Mouse (Mus musculus): ENCODE data around the gene Coq2.
A peak's percentile ranks its signal among the peaks of the same experiment; 100 is the strongest.

The Coq2 gene

GRCm38 (mm10) chr5:100674711-100675376 lies at the start of gene Coq2:
TSS of gene Coq2 (minus strand) at chr5:100675140.
- DNase-seq = peak; percentile 77

- no peak for DNase-seq
Measured at GRCm38 (mm10) chr5:100719235-100720088, 44.5 kb upstream of the Coq2 start, which contains the start of gene Hpse. TSS of gene Hpse (minus strand) at chr5:100719716.

GRCm38 (mm10) chr5:100716762-100717161 lies 41.8 kb upstream of the Coq2 start:
- DNase-seq = no peak

- DNase-seq = no peak
Measured at GRCm38 (mm10) chr5:100711219-100711618, 36.3 kb upstream of the Coq2 start.

GRCm38 (mm10) chr5:100710012-100710411 lies 35.1 kb upstream of the Coq2 start:
- DNase-seq = no peak

GRCm38 (mm10) chr5:100709035-100709434 lies 34.1 kb upstream of the Coq2 start:
- no peak for DNase-seq

GRCm38 (mm10) chr5:100706675-100707074 lies 31.7 kb upstream of the Coq2 start:
- DNase-seq = no peak

- DNase-seq = no peak
Measured at GRCm38 (mm10) chr5:100704272-100704671, 29.3 kb upstream of the Coq2 start.

- no peak for DNase-seq
Measured at GRCm38 (mm10) chr5:100702325-100702724, 27.4 kb upstream of the Coq2 start.

- DNase-seq = no peak
Measured at GRCm38 (mm10) chr5:100700861-100701620, 26.1 kb upstream of the Coq2 start.

GRCm38 (mm10) chr5:100697886-100698285 lies 22.9 kb upstream of the Coq2 start:
- DNase-seq = no peak

- DNase-seq = no peak
Measured at GRCm38 (mm10) chr5:100697398-100697797, 22.5 kb upstream of the Coq2 start.

GRCm38 (mm10) chr5:100685631-100686030 lies 10.7 kb upstream of the Coq2 start:
- DNase-seq = no peak

GRCm38 (mm10) chr5:100680542-100680933 lies 5.6 kb upstream of the Coq2 start:
- DNase-seq = no peak

GRCm38 (mm10) chr5:100679911-100680541 lies 5.1 kb upstream of the Coq2 start:
- DNase-seq = no peak

- peak; percentile 90 for DNase-seq
Measured at GRCm38 (mm10) chr5:100673745-100674486, 1.0 kb downstream of the Coq2 start.

GRCm38 (mm10) chr5:100672403-100672802 lies 2.5 kb downstream of the Coq2 start:
- DNase-seq = peak; percentile 16

- no peak for DNase-seq
Measured at GRCm38 (mm10) chr5:100671897-100672296, 3.0 kb downstream of the Coq2 start.

- DNase-seq = peak; percentile 43
Measured at GRCm38 (mm10) chr5:100671398-100671797, 3.5 kb downstream of the Coq2 start.

- DNase-seq = no peak
Measured at GRCm38 (mm10) chr5:100666965-100667364, 8.0 kb downstream of the Coq2 start.

GRCm38 (mm10) chr5:100663854-100664253 lies 11.1 kb downstream of the Coq2 start:
- DNase-seq = no peak

GRCm38 (mm10) chr5:100663011-100663410 lies 11.9 kb downstream of the Coq2 start:
- no peak for DNase-seq
